Mouse (Mus musculus) erythroblast, embryonic 14.5 days (primary cell): ENCODE results near the gene Olfm1.

Experiments
- GATA1 ChIP-seq: IDR thresholded peaks from 2 replicates; pipeline ENCODE4 v1.6.1; 2012; ENCODE audit warnings: low read length, inconsistent platforms, mixed read lengths
- TAL1 ChIP-seq: IDR thresholded peaks from 3 replicates; pipeline ENCODE4 v1.6.1; 2012; ENCODE audit warnings: low read length, inconsistent platforms, mixed read lengths

- no peak for TF ChIP-seq GATA1
- TF ChIP-seq TAL1 = no peak
These were observed 35.6 kb downstream of the Olfm1 start for GRCm38 (mm10) chr2:28228364-28228763.
